Mouse (Mus musculus): ENCODE data around the gene Zfp986. TPM values are rescaled to one million over a fixed set of nuclear protein-coding genes. Genes with fewer than 3 reads are reported as not detected.

Gene Zfp986
- not detected for polyA plus RNA-seq (2015; fragmentation: Illumina TruSeq; extraction: RNeasy Lipid Tissue Mini Kit (QIAGEN cat#74804); ENCODE audit: insufficient read depth, low replicate concordance)

GRCm38 (mm10) chr4:145868494-145868893 lies at the start of gene Zfp986:
Gene Zfp986, plus strand, starts transcription at chr4:145868794.

Other genes starting within 250 kb of the Zfp986 start
- gene Zfp980, start 198.1 kb upstream of the Zfp986 start, polyA plus RNA-seq (2015; fragmentation: Illumina TruSeq; extraction: RNeasy Lipid Tissue Mini Kit (QIAGEN cat#74804); ENCODE audit: insufficient read depth, low replicate concordance), result not detected
- gene Zfp987, start 228.5 kb downstream of the Zfp986 start, polyA plus RNA-seq (2015; fragmentation: Illumina TruSeq; extraction: RNeasy Lipid Tissue Mini Kit (QIAGEN cat#74804); ENCODE audit: insufficient read depth, low replicate concordance), result 3.3 TPM

Measured in spleen, adult 10 weeks (tissue).